Mouse (Mus musculus) heart, embryonic 14.5 days (tissue): Measurements from ENCODE around the gene Gnai3. TPM values are rescaled to one million over a fixed set of nuclear protein-coding genes. Genes with fewer than 3 reads are reported as not detected.

Source experiments
- ATAC-seq: fragments of 200-750 bp; cut with Nextera tagmentation; 2 replicates; pipeline ENCODE4 v1.8.0; 2017; ENCODE audit warnings: low read depth, moderate TSS enrichment; ENCODE audit not compliant: insufficient number of reproducible peaks, insufficient read depth, low FRiP score
- H3K27ac ChIP-seq, 2 experiments: fragments of 200-500 bp in 1 of 2; fragments of 300-500 bp in 1 of 2; sonication (generic) in 1 of 2; replicated peaks in 1 of 2; 2 replicates each; pipeline ENCODE4 v1.5.1; 2012 to 2014; ENCODE audit warnings: low read depth in 2 of 2, low read length in 2 of 2, control low read depth in 1 of 2, mild to moderate bottlenecking in 1 of 2, mixed read lengths in 1 of 2; ENCODE audit not compliant: control insufficient read depth in 1 of 2, insufficient read depth in 1 of 2
- H3K27me3 ChIP-seq: fragments of 300-500 bp; sonication (generic); 2 replicates; pipeline ENCODE4 v1.6.1; 2014; ENCODE audit warnings: mild to moderate bottlenecking, low read length, control low read depth; ENCODE audit not compliant: control insufficient read depth, insufficient read depth
- H3K36me3 ChIP-seq: fragments of 300-500 bp; sonication (generic); 2 replicates; pipeline ENCODE4 v1.6.1; 2014; ENCODE audit warnings: mild to moderate bottlenecking, control low read depth, low read length, mixed read lengths; ENCODE audit not compliant: control insufficient read depth, insufficient read depth
- H3K4me1 ChIP-seq, 2 experiments: fragments of 200-500 bp in 1 of 2; fragments of 300-500 bp in 1 of 2; sonication (generic) in 1 of 2; 2 replicates each; pipeline ENCODE4 v1.6.1; 2012 to 2014; ENCODE audit warnings: low read length in 2 of 2, control low read depth in 1 of 2, mixed read lengths in 1 of 2; ENCODE audit not compliant: control insufficient read depth in 2 of 2, insufficient read depth in 2 of 2
- H3K4me2 ChIP-seq: fragments of 300-500 bp; sonication (generic); 2 replicates; pipeline ENCODE4 v1.6.1; 2014; ENCODE audit warnings: mild to moderate bottlenecking, low read length
- H3K4me3 ChIP-seq, 2 experiments: fragments of 200-500 bp in 1 of 2; fragments of 300-500 bp in 1 of 2; sonication (generic) in 1 of 2; 2 replicates each; pipeline ENCODE4 v1.5.1; 2012 to 2014; ENCODE audit warnings: low read length in 2 of 2, mild to moderate bottlenecking in 2 of 2, control low read depth in 1 of 2, low read depth in 1 of 2, moderate library complexity in 1 of 2; ENCODE audit not compliant: control insufficient read depth in 1 of 2, insufficient read depth in 1 of 2
- H3K9ac ChIP-seq: fragments of 300-500 bp; sonication (generic); 2 replicates; pipeline ENCODE4 v1.6.1; 2014; ENCODE audit warnings: mild to moderate bottlenecking, low read length
- H3K9me3 ChIP-seq: fragments of 300-500 bp; sonication (generic); 2 replicates; pipeline ENCODE4 v1.6.1; 2016; ENCODE audit warnings: low read length, control low read depth; ENCODE audit not compliant: control insufficient read depth
- WGBS: fragments of 180-500 bp; shearing (Covaris S2); extraction: QIAGEN DNeasy Blood & Tissue Kit; methylation state at CpG from one replicate; pipeline ENCODE4 v1.1.7; 2014; 5-methylcytosine and 5-hydroxymethylcytosine counted together
- polyA plus RNA-seq: library from polyadenylated mRNA; unstranded; fragments of >200 nt; fragmentation: Nextera tagmentation; extraction: Ambion mirVana; gene quantifications from 2 replicates; pipeline ENCODE4 v1.2.1, GENCODE M21; 2014

The Gnai3 gene
- polyA plus RNA-seq, 1 experiment from 2014 or later: 74.0 TPM

DNA sequence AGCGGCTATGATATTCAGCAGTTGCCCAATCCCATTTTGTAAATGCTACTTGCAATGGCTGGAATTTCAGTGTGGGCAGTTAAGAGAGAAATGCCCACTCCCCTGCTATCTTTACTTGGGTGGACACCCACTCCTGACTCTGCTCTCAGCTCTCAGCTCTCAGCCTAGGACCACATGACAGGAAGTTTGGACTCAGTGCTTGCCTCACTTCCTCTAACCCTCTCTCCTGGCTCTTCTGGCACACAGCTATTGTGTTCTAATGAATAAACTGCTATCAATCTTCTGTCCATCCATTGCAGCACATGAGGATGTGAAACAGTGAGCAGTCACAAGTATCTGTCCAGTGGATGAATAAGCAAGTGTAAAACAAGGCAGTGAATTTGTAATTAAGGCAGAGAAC is 13.5 kb downstream of the Gnai3 start:
- WGBS: 68% methylated on average over 1 of the region's 1 CpGs
- Histone ChIP-seq H3K4me2 (no peak overlapping the region), H3K36me3 (peaks cover 10% of the 10 kb centered on the region; the same call in 1 of the 2 replicates), H3K9me3 (no peaks in the 10 kb centered on the region), H3K4me3 (no peak overlapping the region), H3K27ac (peak overlapping the region; percentile 49 to 55; a peak in 2 of 4 replicates), H3K4me1 (peaks cover 14 to 45% of the 10 kb centered on the region in 2 experiments), H3K9ac (peak overlapping the region; percentile 3; the same call in 1 of the 2 replicates), H3K27me3 (no peaks in the 10 kb centered on the region)
- no peak for ATAC-seq

DNA sequence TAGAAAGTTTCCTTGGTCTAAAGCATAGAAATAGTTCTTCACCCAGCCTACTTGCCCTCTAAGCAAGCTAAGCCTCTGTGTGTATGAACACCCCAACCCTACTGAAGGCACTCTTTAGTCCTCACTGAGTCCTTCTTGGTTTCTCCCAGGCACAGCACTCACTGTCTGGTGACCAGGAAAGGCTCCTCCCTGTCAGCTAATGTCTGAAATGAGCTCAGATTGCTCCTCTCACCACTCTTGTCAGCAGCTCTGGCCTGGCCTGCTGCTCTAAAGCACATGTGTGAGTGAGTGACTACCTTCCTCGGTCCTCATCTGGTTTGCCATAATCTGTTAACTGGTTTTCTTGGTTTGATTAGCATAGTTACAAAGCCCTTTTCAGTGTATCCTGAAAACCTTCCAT is 14.1 kb downstream of the Gnai3 start:
- 17% methylated on average over 1 of the region's 1 CpGs for WGBS
- Histone ChIP-seq H3K9ac (peak overlapping the region; percentile 3; the same call in 1 of the 2 replicates), H3K4me2 (no peak overlapping the region), H3K36me3 (peaks cover 6% of the 10 kb centered on the region; the same call in 1 of the 2 replicates), H3K9me3 (no peaks in the 10 kb centered on the region), H3K4me3 (no peak overlapping the region), H3K27ac (peak overlapping the region; percentile 41 to 49; a peak in 2 of 4 replicates), H3K27me3 (no peaks in the 10 kb centered on the region), H3K4me1 (peaks cover 14 to 45% of the 10 kb centered on the region in 2 experiments)
- ATAC-seq: no peak

DNA sequence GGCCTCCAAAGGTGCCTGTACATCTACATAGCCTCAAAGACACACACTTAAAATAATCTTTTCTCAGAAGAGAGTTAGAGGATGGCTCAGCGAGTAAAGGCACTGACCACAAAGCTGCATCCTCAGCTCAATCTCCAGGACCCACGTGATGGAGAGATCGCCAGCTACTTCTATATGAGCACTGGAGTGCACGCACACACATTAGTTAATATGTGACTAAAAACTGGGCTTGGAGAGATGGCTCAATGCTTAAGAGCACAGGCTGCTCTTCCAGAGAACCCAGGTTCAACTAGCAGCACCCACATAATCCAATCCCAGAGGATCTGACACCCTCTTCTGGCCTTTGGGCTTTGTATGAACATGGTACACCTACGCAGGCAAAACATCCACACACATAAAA is 14.7 kb downstream of the Gnai3 start:
- no peaks in the 10 kb centered on the region for H3K9me3 ChIP-seq
- peak overlapping the region; percentile 41 to 49; a peak in 2 of 4 replicates for H3K27ac ChIP-seq
- H3K9ac ChIP-seq: no peak overlapping the region
- 0 out of 2 replicates have a peak, but pooled peaks cover 4% of the 10 kb centered on the region for H3K36me3 ChIP-seq
- no peak for ATAC-seq
- no peak overlapping the region for H3K4me3 ChIP-seq
- 92% methylated on average over 5 of the region's 5 CpGs for WGBS
- peaks cover 14 to 45% of the 10 kb centered on the region in 2 experiments for H3K4me1 ChIP-seq
- H3K27me3 ChIP-seq: no peaks in the 10 kb centered on the region
- no peak overlapping the region for H3K4me2 ChIP-seq

- peaks cover 14 to 45% of the 10 kb centered on the region in 2 experiments for H3K4me1 ChIP-seq
- H3K4me3 ChIP-seq: no peak overlapping the region
These were observed 16.1 kb downstream of the Gnai3 start for GRCm38 (mm10) chr3:108129804-108130203.

GRCm38 (mm10) chr3:108129367-108129766 is 16.6 kb downstream of the Gnai3 start:
- Histone ChIP-seq H3K4me3 (no peak overlapping the region), H3K27ac (0 out of 4 replicates have a peak overlapping the region, but pooled peaks of 1 of the 2 experiments have one; percentile 19), H3K36me3 (0 out of 2 replicates have a peak, but pooled peaks cover 4% of the 10 kb centered on the region), H3K27me3 (no peaks in the 10 kb centered on the region), H3K9me3 (no peaks in the 10 kb centered on the region), H3K4me2 (no peak overlapping the region), H3K4me1 (peaks cover 14 to 45% of the 10 kb centered on the region in 2 experiments), H3K9ac (no peak overlapping the region)
- no peak for ATAC-seq
- WGBS: 75% methylated on average over 4 of the region's 4 CpGs

More at GRCm38 (mm10) chr3:108129804-108130203, 16.1 kb downstream of the Gnai3 start:
- Histone ChIP-seq H3K4me2 (no peak overlapping the region), H3K27me3 (no peaks in the 10 kb centered on the region), H3K9ac (no peak overlapping the region), H3K36me3 (0 out of 2 replicates have a peak, but pooled peaks cover 4% of the 10 kb centered on the region), H3K27ac (no peak overlapping the region), H3K9me3 (no peaks in the 10 kb centered on the region)
- no peak for ATAC-seq
- 56% methylated on average over 4 of the region's 4 CpGs for WGBS

DNA sequence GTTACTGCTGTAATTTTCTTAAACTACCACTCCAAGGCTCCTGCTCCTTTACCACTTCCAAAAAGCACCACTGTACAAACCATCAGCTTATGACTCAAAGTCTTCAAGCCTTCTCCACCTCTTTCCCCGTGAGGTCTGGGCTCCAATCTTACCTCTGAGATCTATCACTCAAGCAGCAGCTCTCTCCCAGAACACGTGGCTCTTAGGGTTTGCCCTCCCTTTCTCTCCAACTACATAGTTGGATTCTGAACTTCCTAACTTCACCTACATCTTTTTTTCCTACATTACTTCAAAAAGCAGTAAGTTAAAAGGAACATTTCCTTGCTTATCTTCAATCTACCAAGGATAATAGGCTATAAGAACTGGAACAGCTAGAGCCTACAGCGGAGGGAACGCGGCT is 17.4 kb downstream of the Gnai3 start:
- H3K4me1 ChIP-seq: peaks cover 14 to 42% of the 10 kb centered on the region in 2 experiments
- H3K9me3 ChIP-seq: no peaks in the 10 kb centered on the region
- no peak overlapping the region for H3K4me2 ChIP-seq
- H3K36me3 ChIP-seq: peaks cover 6% of the 10 kb centered on the region
- WGBS: 75% methylated on average over 5 of the region's 5 CpGs
- H3K27ac ChIP-seq: no peak overlapping the region
- ATAC-seq: no peak
- no peak overlapping the region for H3K4me3 ChIP-seq
- H3K27me3 ChIP-seq: no peaks in the 10 kb centered on the region
- H3K9ac ChIP-seq: no peak overlapping the region

- no peak overlapping the region for H3K4me3 ChIP-seq
- H3K27me3 ChIP-seq: no peaks in the 10 kb centered on the region
- peaks cover 7 to 26% of the 10 kb centered on the region in 2 experiments for H3K4me1 ChIP-seq
- WGBS: 87% methylated on average over 3 of the region's 3 CpGs
- no peaks in the 10 kb centered on the region for H3K9me3 ChIP-seq
- H3K27ac ChIP-seq: no peak overlapping the region
- peaks cover 25% of the 10 kb centered on the region for H3K36me3 ChIP-seq
- no peak overlapping the region for H3K9ac ChIP-seq
- no peak overlapping the region for H3K4me2 ChIP-seq
- ATAC-seq: no peak
These were observed 19.6 kb downstream of the Gnai3 start for GRCm38 (mm10) chr3:108126327-108126726.

DNA sequence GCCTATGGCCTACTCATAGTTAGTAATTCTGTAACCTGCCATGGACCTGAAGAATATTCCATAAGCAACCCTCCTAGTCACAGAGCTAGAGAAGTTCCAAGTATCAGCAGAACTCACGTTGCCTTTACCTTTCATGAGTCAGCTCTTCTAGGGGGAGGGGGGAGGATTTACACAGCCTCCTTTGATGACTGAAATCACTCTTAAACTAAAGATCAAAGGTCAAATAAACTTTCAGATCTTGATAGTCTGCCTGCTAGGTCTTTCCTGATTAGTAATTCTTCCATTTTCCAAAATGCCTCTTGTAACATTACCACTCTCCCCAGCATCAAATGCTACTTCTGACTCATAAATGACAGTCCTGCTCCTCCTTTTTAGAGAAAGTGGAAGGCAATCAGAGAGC is 21.8 kb downstream of the Gnai3 start:
- ATAC-seq: no peak
- WGBS: 56% methylated on average over 1 of the region's 1 CpGs
- no peak overlapping the region for H3K4me2 ChIP-seq
- no peaks in the 10 kb centered on the region for H3K27me3 ChIP-seq
- no peak overlapping the region for H3K9ac ChIP-seq
- no peak overlapping the region for H3K4me3 ChIP-seq
- H3K27ac ChIP-seq: no peak overlapping the region
- H3K9me3 ChIP-seq: no peaks in the 10 kb centered on the region
- H3K36me3 ChIP-seq: peaks cover 33% of the 10 kb centered on the region
- peaks cover 2 to 6% of the 10 kb centered on the region in 2 experiments; a peak in 3 of 4 replicates for H3K4me1 ChIP-seq
